Mouse (Mus musculus) testis, adult 10 weeks (tissue): ENCODE results near the gene Asb9. TPM values are rescaled to one million over a fixed set of nuclear protein-coding genes. Genes with fewer than 3 reads are reported as not detected.

ENCODE experiments used
- polyA plus RNA-seq: library from polyadenylated mRNA; stranded (reverse); fragments of 350-450 nt; fragmentation: Illumina TruSeq; extraction: RNeasy Lipid Tissue Mini Kit (QIAGEN cat#74804); gene quantifications from one replicate; pipeline ENCODE4 v1.2.3, GENCODE M21; 2014; ENCODE audit warnings: low read depth, low replicate concordance

The Asb9 gene
- 37.9 TPM for polyA plus RNA-seq

GRCm38 (mm10) chrX:164505709-164506498, at the start of gene Asb9:
Asb9 (plus strand) TSS chrX:164506327.

Other genes starting within 250 kb of the Asb9 start
- gene Bmx, start 248.1 kb upstream of the Asb9 start, polyA plus RNA-seq: 0.41 TPM
- gene Pir, start 237.0 kb upstream of the Asb9 start, polyA plus RNA-seq: 2.1 TPM
- 4.4 TPM for gene Vegfd, start 132.9 kb upstream of the Asb9 start, polyA plus RNA-seq
- gene Piga, start 86.5 kb upstream of the Asb9 start, polyA plus RNA-seq: 29.3 TPM
- gene Asb11, start 69.3 kb upstream of the Asb9 start, polyA plus RNA-seq: 0.64 TPM